Mouse (Mus musculus) midbrain, embryonic 13.5 days (tissue): ENCODE measurements around the gene Klhl10. TPM values are rescaled to one million over a fixed set of nuclear protein-coding genes. Genes with fewer than 3 reads are reported as not detected.
A peak's percentile ranks its signal among the peaks of the same experiment; 100 is the strongest.

ENCODE experiments used
- ATAC-seq: fragments of 200-750 bp; cut with Nextera tagmentation; 2 replicates; pipeline ENCODE4 v1.8.0; 2017; ENCODE audit warnings: mild to moderate bottlenecking, moderate TSS enrichment, moderate library complexity
- H3K27ac ChIP-seq: fragments of 300-500 bp; sonication (generic); 2 replicates; pipeline ENCODE4 v1.5.1; 2015; ENCODE audit warnings: inconsistent platforms, mild to moderate bottlenecking, moderate library complexity
- H3K27me3 ChIP-seq: fragments of 300-500 bp; sonication (generic); 2 replicates; pipeline ENCODE4 v1.6.1; 2015; ENCODE audit warnings: mild to moderate bottlenecking, inconsistent platforms
- H3K36me3 ChIP-seq: fragments of 300-500 bp; sonication (generic); 2 replicates; pipeline ENCODE4 v1.6.1; 2015; ENCODE audit warnings: mild to moderate bottlenecking, inconsistent platforms
- H3K4me1 ChIP-seq: fragments of 300-500 bp; sonication (generic); replicated peaks from 2 replicates; pipeline ENCODE4 v1.6.1; 2015; ENCODE audit warnings: inconsistent platforms
- H3K4me2 ChIP-seq: fragments of 300-500 bp; sonication (generic); replicated peaks from 2 replicates; pipeline ENCODE4 v1.6.1; 2015; ENCODE audit warnings: moderate library complexity, mild to moderate bottlenecking, inconsistent platforms
- H3K4me3 ChIP-seq: fragments of 300-500 bp; sonication (generic); replicated peaks from 2 replicates; pipeline ENCODE4 v1.5.1; 2015; ENCODE audit warnings: mild to moderate bottlenecking, inconsistent platforms
- H3K9ac ChIP-seq: fragments of 300-500 bp; sonication (generic); replicated peaks from 2 replicates; pipeline ENCODE4 v1.6.1; 2015; ENCODE audit warnings: mild to moderate bottlenecking, inconsistent platforms
- H3K9me3 ChIP-seq: fragments of 300-500 bp; sonication (generic); 2 replicates; pipeline ENCODE4 v1.6.1; 2016; ENCODE audit warnings: mild to moderate bottlenecking, inconsistent platforms
- WGBS: fragments of 180-500 bp; shearing (Covaris S2); methylation state at CpG from one replicate; pipeline ENCODE4 v1.1.7; 2015; 5-methylcytosine and 5-hydroxymethylcytosine counted together
- polyA plus RNA-seq: library from polyadenylated mRNA; unstranded; fragments of >200 nt; fragmentation: Nextera tagmentation; extraction: Ambion mirVana; gene quantifications from 2 replicates; pipeline ENCODE4 v1.2.1, GENCODE M21; 2015

Klhl10 gene
- polyA plus RNA-seq, 1 experiment from 2014 or later: 0.85 TPM

DNA sequence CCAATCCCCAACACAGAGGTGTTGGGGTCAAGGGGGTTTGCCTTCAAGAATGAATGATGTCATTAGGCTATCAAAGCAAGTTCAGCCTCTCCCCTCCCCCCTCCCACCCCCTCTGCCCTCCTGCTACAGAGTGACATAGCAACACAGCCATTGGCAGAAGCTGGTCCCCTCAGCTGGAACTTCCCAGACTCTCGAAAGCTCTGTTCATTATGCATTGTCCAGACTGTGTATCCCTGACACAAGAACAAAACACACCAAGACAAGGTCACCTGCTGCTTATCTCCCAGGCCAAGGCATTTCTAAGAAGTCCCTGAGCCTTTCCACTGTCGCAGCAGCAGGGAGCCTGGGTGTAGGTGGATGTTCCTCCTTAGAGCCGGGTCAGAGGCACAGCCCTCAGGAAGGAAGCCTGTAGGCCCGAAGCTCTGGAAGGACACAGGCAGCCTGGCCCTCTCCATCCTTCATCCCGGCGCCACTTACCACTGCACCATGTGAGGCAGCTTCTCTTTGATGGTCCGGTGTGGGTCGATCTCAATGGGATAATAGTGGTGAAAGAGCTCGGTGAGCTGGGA, 6.0 kb upstream of the Klhl10 start:
- Histone ChIP-seq H3K9ac (no peak overlapping the region), H3K4me1 (peaks cover 16% of the 10 kb centered on the region), H3K9me3 (no peaks in the 10 kb centered on the region), H3K27ac (no peak overlapping the region), H3K4me3 (no peak overlapping the region), H3K4me2 (no peak overlapping the region), H3K27me3 (no peaks in the 10 kb centered on the region), H3K36me3 (peaks cover 43% of the 10 kb centered on the region)
- WGBS: 20% methylated on average over 9 of the region's 9 CpGs
- ATAC-seq: no peak

DNA sequence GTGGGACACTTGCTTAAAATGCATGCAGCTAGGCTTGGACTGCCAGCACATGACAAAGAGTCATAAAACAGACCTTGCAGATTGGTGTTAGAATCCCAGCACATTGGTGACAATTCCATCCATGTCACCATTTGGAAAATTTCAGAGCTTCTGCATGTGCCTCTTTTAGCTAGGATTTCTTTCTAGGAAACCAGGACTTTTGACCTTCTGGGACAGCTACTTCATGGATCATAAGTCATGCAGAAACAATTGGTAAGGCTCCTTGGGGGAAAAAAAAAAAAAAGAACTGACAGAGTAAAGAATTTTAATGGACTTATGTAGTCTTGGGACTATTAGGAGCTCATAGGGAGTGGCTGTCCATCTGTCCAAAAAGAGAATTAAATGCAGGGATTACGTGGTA, 3.8 kb upstream of the Klhl10 start:
- H3K4me3 ChIP-seq: no peak overlapping the region
- H3K27ac ChIP-seq: no peak overlapping the region
- 70% methylated on average over 1 of the region's 1 CpGs for WGBS
- H3K36me3 ChIP-seq: peaks cover 33% of the 10 kb centered on the region
- peaks cover 22% of the 10 kb centered on the region for H3K4me1 ChIP-seq
- H3K4me2 ChIP-seq: no peak overlapping the region
- no peak overlapping the region for H3K9ac ChIP-seq
- H3K9me3 ChIP-seq: no peaks in the 10 kb centered on the region
- no peak for ATAC-seq
- no peaks in the 10 kb centered on the region for H3K27me3 ChIP-seq

DNA sequence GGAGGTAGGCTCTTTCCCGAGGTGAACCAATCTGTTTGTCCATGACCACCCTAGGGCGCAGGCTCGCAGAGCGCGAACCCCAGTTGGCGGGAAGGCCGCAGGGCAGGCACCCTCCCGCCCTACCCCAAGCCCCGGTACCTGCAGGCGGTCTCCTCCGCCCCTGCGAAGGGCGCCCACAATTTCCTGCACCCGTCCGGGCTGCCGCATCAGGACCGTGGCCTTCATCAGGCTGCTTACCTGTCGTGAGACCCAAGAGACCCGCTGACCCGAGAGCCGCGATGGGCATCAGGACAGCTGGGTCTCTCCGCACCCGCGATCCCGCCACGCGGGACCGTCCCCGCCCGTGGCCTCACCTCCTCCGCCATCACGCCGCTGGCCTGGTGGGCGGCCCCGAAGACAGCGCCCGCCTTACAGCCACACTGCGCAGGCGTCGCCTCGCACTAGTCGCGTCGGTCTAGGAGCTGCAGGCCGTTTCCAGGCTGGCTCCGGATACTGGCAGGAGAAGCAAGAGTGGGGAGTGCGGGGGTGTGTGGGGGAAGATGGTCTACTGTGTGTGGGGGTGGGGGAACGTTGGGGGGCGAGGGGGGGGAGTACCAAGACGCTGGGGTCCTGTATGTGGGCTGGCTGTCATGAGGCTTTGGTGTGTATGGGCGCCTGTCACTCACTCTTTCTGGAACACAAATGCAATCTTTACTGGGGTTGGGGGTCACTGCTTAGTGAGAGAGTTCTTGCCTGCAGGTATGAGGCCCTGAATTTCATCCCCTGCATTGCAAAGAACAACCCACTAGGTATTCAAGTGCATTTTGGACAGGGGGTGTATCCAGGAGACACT, 810 bp upstream of the Klhl10 start:
- Histone ChIP-seq H3K36me3 (peaks cover 16% of the 10 kb centered on the region), H3K9ac (peak overlapping the region; percentile 85), H3K4me1 (peaks cover 20% of the 10 kb centered on the region), H3K9me3 (no peaks in the 10 kb centered on the region), H3K4me2 (peak overlapping the region; percentile 61), H3K27ac (peak overlapping the region; percentile 51), H3K27me3 (no peaks in the 10 kb centered on the region), H3K4me3 (peak overlapping the region; percentile 69)
- 1% methylated on average over 52 of the region's 52 CpGs for WGBS
- peak; percentile 98 for ATAC-seq

DNA sequence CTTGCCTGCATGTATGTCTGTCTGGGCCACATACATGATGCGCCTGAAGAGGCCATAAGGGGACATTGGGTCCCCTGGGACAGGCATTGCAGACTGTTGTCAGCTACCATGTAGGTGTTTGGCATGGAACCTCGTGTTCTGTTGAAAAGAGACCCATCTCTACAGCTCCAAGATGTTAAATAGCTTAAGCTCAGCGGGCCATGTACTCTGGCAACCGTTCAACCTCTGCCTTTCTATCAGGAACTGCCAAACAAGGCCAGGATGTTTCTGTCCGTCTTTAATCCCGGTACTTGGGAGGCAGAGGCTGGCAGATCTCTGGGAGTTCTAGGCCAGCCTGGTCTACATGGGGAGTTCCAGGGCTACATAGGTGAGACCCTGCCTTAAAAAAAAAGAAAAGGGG, 908 bp downstream of the Klhl10 start:
- H3K9ac ChIP-seq: no peak overlapping the region
- H3K9me3 ChIP-seq: no peaks in the 10 kb centered on the region
- no peak overlapping the region for H3K4me3 ChIP-seq
- no peak overlapping the region for H3K4me2 ChIP-seq
- H3K27me3 ChIP-seq: no peaks in the 10 kb centered on the region
- WGBS: 88% methylated on average over 6 of the region's 6 CpGs
- H3K27ac ChIP-seq: no peak overlapping the region
- peaks cover 18% of the 10 kb centered on the region for H3K4me1 ChIP-seq
- no peak for ATAC-seq
- H3K36me3 ChIP-seq: peaks cover under 1% of the 10 kb centered on the region; the same call in 1 of the 2 replicates

DNA sequence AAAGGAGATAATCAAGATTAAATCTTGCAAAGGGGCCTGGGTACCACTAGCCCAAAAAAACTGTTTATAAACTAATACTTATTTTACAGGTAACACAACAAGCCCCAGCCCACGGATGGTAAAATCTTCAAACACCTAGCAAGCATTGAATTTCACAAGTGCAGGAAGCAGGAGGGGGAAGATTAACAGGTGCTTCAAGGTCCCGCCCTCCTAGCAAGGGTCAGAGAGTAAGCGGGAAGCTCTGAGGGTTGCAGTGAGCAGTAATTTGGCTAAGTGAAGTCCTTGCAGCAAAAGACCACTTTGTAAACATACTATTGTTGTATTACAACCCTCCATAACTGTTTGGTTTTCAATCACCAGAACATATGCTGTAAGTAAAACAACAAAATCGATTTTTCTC, 15.5 kb downstream of the Klhl10 start:
- no peak overlapping the region for H3K9ac ChIP-seq
- H3K4me3 ChIP-seq: no peak overlapping the region
- H3K27me3 ChIP-seq: no peaks in the 10 kb centered on the region
- WGBS: 93% methylated on average over 4 of the region's 4 CpGs
- H3K4me1 ChIP-seq: no peaks in the 10 kb centered on the region
- H3K27ac ChIP-seq: no peak overlapping the region
- H3K9me3 ChIP-seq: no peaks in the 10 kb centered on the region; the same call in 1 of the 2 replicates
- H3K36me3 ChIP-seq: peaks cover 38% of the 10 kb centered on the region
- H3K4me2 ChIP-seq: no peak overlapping the region
- no peak for ATAC-seq

DNA sequence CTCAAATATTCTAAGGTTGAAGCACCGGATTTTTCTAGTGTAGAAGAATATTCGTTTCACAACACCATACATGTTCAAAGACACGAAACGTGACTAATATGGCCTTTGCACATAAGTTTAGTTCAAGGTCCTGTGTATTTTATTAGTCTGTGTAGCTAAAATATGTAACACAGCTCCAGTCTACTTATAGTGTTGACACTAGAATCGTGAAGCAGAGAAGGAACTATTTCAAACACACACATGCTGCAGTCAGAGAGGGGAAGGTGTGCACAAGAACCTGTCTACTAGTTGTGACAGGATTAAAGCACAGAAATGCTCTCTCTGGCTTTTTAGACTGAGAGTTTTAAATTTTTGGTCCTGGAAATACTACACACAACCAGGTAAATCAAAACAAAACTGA, 16.0 kb downstream of the Klhl10 start:
- peaks cover 43% of the 10 kb centered on the region for H3K36me3 ChIP-seq
- H3K9ac ChIP-seq: no peak overlapping the region
- WGBS: 93% methylated on average over 5 of the region's 5 CpGs
- H3K9me3 ChIP-seq: no peaks in the 10 kb centered on the region
- no peak overlapping the region for H3K4me3 ChIP-seq
- ATAC-seq: no peak
- H3K27ac ChIP-seq: no peak overlapping the region
- H3K27me3 ChIP-seq: no peaks in the 10 kb centered on the region
- no peaks in the 10 kb centered on the region for H3K4me1 ChIP-seq
- no peak overlapping the region for H3K4me2 ChIP-seq

DNA sequence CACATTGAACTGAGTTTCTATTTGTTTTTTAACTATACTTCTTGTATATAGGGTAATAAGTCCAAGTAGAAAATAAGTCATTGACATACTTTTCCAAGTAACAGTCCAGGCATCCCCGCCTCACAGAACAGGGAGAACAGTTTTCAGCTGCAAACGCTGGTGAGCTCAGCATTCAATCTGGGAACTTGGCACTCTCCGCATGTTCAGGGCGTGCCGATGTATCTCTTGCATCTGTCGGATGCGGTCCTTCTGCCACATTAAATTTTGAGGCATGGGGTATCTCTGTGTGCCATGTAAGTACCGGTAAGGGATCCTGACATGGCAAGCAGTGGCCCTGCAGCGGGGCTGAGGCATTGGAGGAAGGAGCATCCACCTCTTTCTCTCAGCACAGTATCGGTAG, 21.0 kb downstream of the Klhl10 start:
- Histone ChIP-seq H3K9ac (no peak overlapping the region), H3K4me3 (no peak overlapping the region), H3K4me1 (no peaks in the 10 kb centered on the region), H3K27ac (no peak overlapping the region), H3K36me3 (peaks cover 41% of the 10 kb centered on the region), H3K4me2 (no peak overlapping the region), H3K9me3 (no peaks in the 10 kb centered on the region), H3K27me3 (no peaks in the 10 kb centered on the region)
- no peak for ATAC-seq
- WGBS: 90% methylated on average over 10 of the region's 10 CpGs

DNA sequence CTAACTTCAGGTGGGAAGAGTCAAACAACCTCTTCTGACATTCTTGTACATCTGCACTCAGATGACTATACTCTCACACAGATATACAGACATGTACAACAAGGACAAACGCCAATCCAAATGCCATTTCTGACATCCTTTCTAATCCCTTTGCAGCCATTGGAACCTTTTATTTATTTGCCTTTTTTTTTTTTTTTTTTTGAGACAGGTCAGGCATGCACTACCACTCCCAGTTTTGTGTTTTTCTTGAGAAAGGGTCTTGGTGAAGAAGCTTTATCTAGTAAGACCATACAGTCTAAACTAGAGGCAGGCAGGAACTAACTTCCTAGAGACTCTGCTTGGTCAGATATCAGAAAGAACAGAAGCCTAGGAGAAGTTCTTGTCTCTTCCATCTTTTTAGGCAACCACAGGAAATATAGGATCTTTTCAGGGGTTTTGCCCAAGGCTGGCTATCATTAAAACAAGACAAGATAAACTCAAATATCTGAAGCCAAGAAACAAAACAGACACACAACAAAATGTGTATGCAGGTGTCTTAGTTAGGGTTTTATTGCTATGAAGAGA, 23.6 kb downstream of the Klhl10 start:
- WGBS: 97% methylated on average over 1 of the region's 1 CpGs
- H3K9me3 ChIP-seq: no peaks in the 10 kb centered on the region
- H3K9ac ChIP-seq: no peak overlapping the region
- ATAC-seq: no peak
- H3K4me2 ChIP-seq: no peak overlapping the region
- H3K4me1 ChIP-seq: peaks cover 17% of the 10 kb centered on the region
- H3K4me3 ChIP-seq: no peak overlapping the region
- no peak overlapping the region for H3K27ac ChIP-seq
- no peaks in the 10 kb centered on the region for H3K27me3 ChIP-seq
- H3K36me3 ChIP-seq: peaks cover 31% of the 10 kb centered on the region

DNA sequence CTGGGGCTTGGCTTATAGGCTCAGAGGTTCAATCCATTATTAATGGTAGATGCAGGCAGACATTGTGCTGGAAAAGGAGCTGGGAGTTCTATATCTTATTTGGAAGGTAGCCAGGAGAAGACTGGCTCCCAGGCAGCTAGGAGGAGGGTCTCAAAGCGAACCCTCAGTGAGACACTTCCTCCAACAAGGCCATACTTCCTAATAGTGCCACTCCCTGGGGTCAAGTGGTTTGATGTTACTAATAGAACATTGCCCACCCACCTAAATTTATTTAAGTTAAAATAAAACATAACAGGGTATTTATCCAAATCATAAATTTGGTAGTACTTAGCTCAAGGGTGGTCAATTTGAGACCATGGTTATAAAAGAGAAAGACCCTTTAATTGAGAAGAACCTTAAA, 24.1 kb downstream of the Klhl10 start:
- WGBS: 96% methylated on average over 1 of the region's 1 CpGs
- Histone ChIP-seq H3K9ac (no peak overlapping the region), H3K4me1 (peaks cover 22% of the 10 kb centered on the region), H3K27me3 (no peaks in the 10 kb centered on the region), H3K4me2 (no peak overlapping the region), H3K4me3 (no peak overlapping the region), H3K9me3 (no peaks in the 10 kb centered on the region), H3K27ac (no peak overlapping the region), H3K36me3 (peaks cover 31% of the 10 kb centered on the region)
- ATAC-seq: no peak

DNA sequence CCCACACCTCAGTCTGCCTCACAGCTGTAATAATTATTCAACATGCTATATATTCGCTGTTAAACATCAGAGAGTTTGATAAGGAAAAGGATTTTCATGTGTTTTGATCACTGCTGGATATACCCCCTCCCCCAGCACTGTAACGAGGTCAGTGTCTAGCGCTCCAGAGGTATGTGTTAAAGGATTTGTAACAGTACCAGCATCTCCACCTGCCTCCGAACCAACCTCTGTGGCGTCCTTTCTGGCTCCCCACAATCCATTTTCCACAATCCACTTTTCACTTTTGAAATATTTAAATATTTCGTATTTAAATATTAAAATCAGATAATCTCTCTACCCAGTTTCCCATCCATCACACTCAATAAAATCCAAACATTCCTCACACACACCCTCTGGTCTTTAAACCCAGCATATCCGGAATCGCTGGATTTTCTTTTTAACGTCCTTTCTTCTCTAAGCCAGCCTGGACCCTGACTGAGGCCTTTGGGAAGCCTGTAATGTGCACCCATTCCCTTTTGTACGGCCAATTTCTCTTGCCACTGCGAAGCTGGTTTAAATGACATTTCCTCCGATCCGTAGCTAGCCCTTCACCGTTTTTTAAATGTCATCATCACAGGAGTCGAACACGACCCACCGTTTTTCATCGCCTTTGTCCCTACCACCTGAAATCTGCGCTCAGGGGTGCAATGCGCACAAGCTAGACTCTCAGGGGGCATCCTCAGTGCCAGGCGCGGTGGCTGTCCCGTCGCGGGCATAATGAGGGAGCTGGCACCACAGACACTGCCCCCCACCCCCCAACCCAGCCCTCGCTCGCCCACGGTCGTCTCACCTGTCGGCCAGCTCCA, 29.9 kb downstream of the Klhl10 start:
- H3K27ac ChIP-seq: peak overlapping the region; percentile 90
- peak overlapping the region; percentile 98 for H3K9ac ChIP-seq
- H3K4me3 ChIP-seq: peak overlapping the region; percentile 98
- WGBS: 4% methylated on average over 30 of the region's 30 CpGs
- no peaks in the 10 kb centered on the region for H3K27me3 ChIP-seq
- peak overlapping the region; percentile 81 for H3K4me2 ChIP-seq
- H3K9me3 ChIP-seq: no peaks in the 10 kb centered on the region
- peaks cover 15% of the 10 kb centered on the region for H3K36me3 ChIP-seq
- peaks cover 29% of the 10 kb centered on the region for H3K4me1 ChIP-seq
- peak; percentile 40; the same call in 1 of the 2 replicates for ATAC-seq

DNA sequence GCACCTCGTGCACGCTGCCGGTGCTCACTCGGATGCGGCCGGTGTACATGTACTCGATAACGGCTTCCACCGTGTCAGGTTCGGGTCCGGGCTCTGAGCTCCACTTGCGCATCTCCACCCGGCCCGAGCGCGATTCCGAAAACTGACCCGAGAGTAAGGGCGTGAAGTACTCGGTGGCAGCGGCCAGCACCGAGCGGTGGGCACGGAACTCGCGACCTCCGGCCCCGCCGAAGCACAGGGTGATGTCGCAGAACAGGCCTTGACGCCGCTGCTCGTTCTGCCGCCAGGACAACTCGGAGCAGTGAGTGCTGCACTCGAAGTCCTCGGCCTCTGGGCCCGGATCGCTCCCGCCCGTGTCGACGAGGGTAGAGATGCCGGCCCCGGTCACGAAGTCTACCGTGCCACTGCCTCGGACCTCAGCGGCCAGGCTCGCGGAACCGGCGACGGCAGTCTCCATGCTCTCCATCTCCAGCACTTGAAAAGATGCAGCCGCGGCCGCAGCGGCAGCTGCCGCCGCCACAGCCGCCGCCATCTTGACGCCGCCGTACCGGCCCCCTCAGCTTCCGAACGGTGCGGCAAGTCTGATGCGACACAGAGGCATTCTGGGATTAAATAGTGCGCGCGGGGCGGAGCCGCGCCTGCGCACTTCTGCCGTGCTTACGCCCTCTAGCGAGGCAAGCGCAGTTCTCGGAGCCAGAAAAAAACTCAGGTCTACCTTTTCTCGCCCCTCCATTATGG, 30.6 kb downstream of the Klhl10 start, which contains the start of gene Klhl11:
Klhl11 (minus strand) TSS at position 545 of the 738 bp plus-strand sequence.
- H3K9ac ChIP-seq: peak within 1 kb of the TSS; percentile 98
- no peaks in the 10 kb centered on the region for H3K27me3 ChIP-seq
- peak; percentile 91 for ATAC-seq
- peaks cover 18% of the 10 kb centered on the region for H3K36me3 ChIP-seq
- H3K4me1 ChIP-seq: peaks cover 29% of the 10 kb centered on the region
- peak within 1 kb of the TSS; percentile 90 for H3K27ac ChIP-seq
- peak within 1 kb of the TSS; percentile 98 for H3K4me3 ChIP-seq
- H3K4me2 ChIP-seq: peak within 1 kb of the TSS; percentile 81
- no peaks in the 10 kb centered on the region for H3K9me3 ChIP-seq
- WGBS: under 1% methylated on average over 83 of the region's 83 CpGs
